Mouse (Mus musculus) liver, postnatal 0 days (tissue): ENCODE data around the gene Plekhm3.

Source experiments
- CTCF ChIP-seq: sonication (generic); IDR thresholded peaks from 2 replicates; pipeline ENCODE4 v1.5.1; 2016; ENCODE audit warnings: antibody characterized with exemption, low read depth
- EP300 ChIP-seq: IDR thresholded peaks from 2 replicates; pipeline ENCODE4 v1.6.1; 2016; ENCODE audit warnings: antibody characterized with exemption, low read depth, mild to moderate bottlenecking

GRCm38 (mm10) chr1:64924283-64924682 lies 32.3 kb downstream of the Plekhm3 start:
- TF ChIP-seq CTCF: no peak
- TF ChIP-seq EP300: no peak
